Mouse (Mus musculus): ENCODE measurements around the gene Thbd. TPM values are rescaled to one million over a fixed set of nuclear protein-coding genes. Genes with fewer than 3 reads are reported as not detected.

Gene Thbd
- total and polyA plus RNA-seq, 3 experiments: not detected

DNA sequence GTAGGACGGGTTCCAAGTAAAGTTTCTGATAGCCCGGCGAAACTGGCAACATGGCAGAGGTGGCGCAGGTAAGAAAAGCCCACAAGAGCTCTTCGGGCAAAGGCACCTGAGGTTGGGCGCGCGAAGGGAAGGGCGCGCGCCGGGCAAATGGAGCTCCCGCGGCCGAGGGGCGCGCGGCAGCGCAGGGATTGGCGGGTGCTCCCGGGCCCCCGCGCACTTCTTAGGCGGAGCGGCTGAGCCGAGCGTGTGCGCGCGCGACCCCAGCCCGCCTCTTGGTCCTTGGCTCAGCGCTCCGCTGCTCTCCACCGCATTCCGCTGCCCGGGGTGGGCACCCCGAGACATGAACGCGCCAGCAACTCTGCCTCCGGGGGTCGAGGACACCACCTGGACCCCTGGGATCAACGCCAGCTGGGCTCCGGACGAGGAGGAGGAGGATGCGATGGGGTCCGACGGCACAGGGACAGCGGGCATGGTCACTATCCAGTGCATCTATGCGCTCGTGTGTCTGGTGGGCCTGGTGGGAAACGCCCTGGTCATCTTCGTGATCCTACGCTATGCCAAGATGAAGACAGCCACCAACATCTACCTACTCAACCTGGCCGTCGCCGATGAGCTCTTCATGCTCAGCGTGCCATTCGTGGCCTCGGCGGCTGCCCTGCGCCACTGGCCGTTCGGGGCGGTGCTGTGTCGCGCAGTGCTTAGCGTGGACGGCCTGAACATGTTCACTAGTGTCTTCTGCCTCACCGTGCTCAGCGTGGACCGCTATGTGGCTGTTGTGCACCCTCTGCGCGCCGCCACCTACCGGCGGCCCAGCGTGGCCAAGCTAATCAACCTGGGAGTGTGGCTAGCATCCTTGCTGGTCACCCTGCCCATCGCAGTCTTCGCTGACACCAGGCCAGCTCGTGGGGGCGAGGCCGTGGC, 12.6 kb downstream of the Thbd start, which contains the start of gene Sstr4:
TSS of gene Sstr4 (plus strand) at position 214 of the 921 bp plus-strand sequence.
- peaks cover 5% of the 10 kb centered on the region for H3K9me3 ChIP-seq (replicated peaks; ENCODE audit: low read length)
- no peak within 1 kb of the TSS for H3K4me3 ChIP-seq (replicated peaks in 1 of 3; ENCODE audit: low read depth in 2 of 3, low read length in 2 of 3, poor library complexity in 1 of 3)
- DNase-seq (ENCODE audit: extremely low read depth): no peak
- no peak for TF ChIP-seq MAX (IDR thresholded peaks at IDR 0.05; ENCODE audit: low read length)
- TF ChIP-seq PAX5 (IDR thresholded peaks at IDR 0.05; ENCODE audit: low read length): no peak
- no peak for TF ChIP-seq JUN (IDR thresholded peaks at IDR 0.05; ENCODE audit: insufficient read depth, low read depth, low read length)
- TF ChIP-seq RAD21 (IDR thresholded peaks at IDR 0.05; ENCODE audit: low read depth, low read length): no peak
- TF ChIP-seq E2F4 (IDR thresholded peaks at IDR 0.05; ENCODE audit: insufficient replicate concordance, low read depth, low read length): no peak
- TF ChIP-seq MEF2A (IDR thresholded peaks at IDR 0.05; ENCODE audit: borderline replicate concordance, low read depth, low read length): no peak
- no peak for TF ChIP-seq USF2 (conservative IDR thresholded peaks at IDR 0.05; ENCODE audit: low read depth, low read length)
- no peak for TF ChIP-seq TBP (conservative IDR thresholded peaks at IDR 0.05; ENCODE audit: low read depth, low read length)
- TF ChIP-seq TCF12 (IDR thresholded peaks at IDR 0.05; ENCODE audit: low read depth, low read length): no peak
- TF ChIP-seq POLR2A (IDR thresholded peaks at IDR 0.05; ENCODE audit: low read depth, low read length): no peak
- H3K4me1 ChIP-seq (ENCODE audit: control insufficient read depth in 1 of 2, insufficient read depth in 2 of 2): peaks cover 2 to 12% of the 10 kb centered on the region in 2 experiments; a peak in 3 of 4 replicates
- H3K36me3 ChIP-seq (replicated peaks in 1 of 2; ENCODE audit: control insufficient read depth in 1 of 2, insufficient read depth in 1 of 2, low read length in 1 of 2): no peaks in the 10 kb centered on the region
- in situ Hi-C loops (cut with MboI; ENCODE audit: low pct_ligation_motif_present, low pct_unique_long_range_greater_than_20kb, low sequenced_read_pairs) (loop anchor here (25.0 kb wide), 1 partner anchor 267 kb away; the partner anchor contains the start of gene Nxt1), dilution Hi-C loops (cut with MboI; ENCODE audit: extremely low pct_ligation_motif_present, extremely low pct_unique_long_range_greater_than_20kb, low sequenced_read_pairs) (no loop called here)
- no peak within 1 kb of the TSS for H3K9ac ChIP-seq (ENCODE audit: insufficient read depth, low read depth)
- no peaks in the 10 kb centered on the region for H3K27me3 ChIP-seq (replicated peaks)
- H3K27ac ChIP-seq (ENCODE audit: insufficient read depth, low read depth): no peak within 1 kb of the TSS
- no peaks in the 10 kb centered on the region for H3K79me2 ChIP-seq (replicated peaks; ENCODE audit: control insufficient read depth, extremely low read depth, insufficient read depth, poor library complexity, severe bottlenecking)
- H3K4me2 ChIP-seq (ENCODE audit: insufficient read depth, low read depth, poor library complexity, severe bottlenecking): no peak within 1 kb of the TSS

DNA sequence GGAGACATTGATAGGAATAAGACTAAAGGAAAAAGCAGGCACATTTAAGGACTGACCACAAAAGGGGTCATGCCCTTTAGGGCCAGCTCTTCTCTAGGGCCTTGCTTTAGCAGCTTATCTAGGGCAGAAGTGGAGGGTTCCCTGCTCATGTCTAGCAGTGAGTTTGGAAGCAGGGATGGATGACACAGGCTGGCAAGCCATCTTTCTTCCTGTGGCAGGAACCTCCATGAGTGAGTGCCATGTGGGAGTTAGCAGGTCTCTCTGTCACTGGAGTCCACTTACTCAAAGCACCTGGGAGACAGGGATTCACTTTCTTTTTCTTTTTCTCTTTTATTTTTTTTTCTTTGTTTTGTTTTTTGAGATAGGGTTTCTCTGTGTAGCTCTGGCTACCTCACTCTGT, 14.1 kb downstream of the Thbd start:
- H3K9ac ChIP-seq (ENCODE audit: insufficient read depth, low read depth): no peak overlapping the region
- H3K27ac ChIP-seq (ENCODE audit: insufficient read depth, low read depth): no peak overlapping the region
- DNase-seq (ENCODE audit: extremely low read depth): no peak
- no peak overlapping the region for H3K4me2 ChIP-seq (ENCODE audit: insufficient read depth, low read depth, poor library complexity, severe bottlenecking)
- no peak overlapping the region for H3K4me3 ChIP-seq (replicated peaks in 1 of 3; ENCODE audit: low read depth in 2 of 3, low read length in 2 of 3, poor library complexity in 1 of 3)
- in situ Hi-C loops (cut with MboI; ENCODE audit: low pct_ligation_motif_present, low pct_unique_long_range_greater_than_20kb, low sequenced_read_pairs): loop anchor here (25.0 kb wide), 1 partner anchor 268 kb away; the partner anchor contains the start of gene Nxt1
- TF ChIP-seq MAFK (IDR thresholded peaks at IDR 0.05; ENCODE audit: insufficient replicate concordance, low read length) (no peak), MYC (IDR thresholded peaks at IDR 0.05; ENCODE audit: low read depth, low read length) (no peak), KAT2A (IDR thresholded peaks at IDR 0.05; ENCODE audit: insufficient replicate concordance, low read length) (no peak), CHD2 (IDR thresholded peaks at IDR 0.05; ENCODE audit: low read length) (no peak), MAX (IDR thresholded peaks at IDR 0.05; ENCODE audit: low read length) (no peak), ZKSCAN1 (IDR thresholded peaks at IDR 0.05; ENCODE audit: borderline replicate concordance, low read depth, low read length) (no peak), RCOR1 (conservative IDR thresholded peaks at IDR 0.05; ENCODE audit: low read depth, low read length) (no peak), ETS1 (conservative IDR thresholded peaks at IDR 0.05; ENCODE audit: low read depth, low read length) (no peak), PAX5 (IDR thresholded peaks at IDR 0.05; ENCODE audit: low read length) (no peak)
- H3K79me2 ChIP-seq (replicated peaks; ENCODE audit: control insufficient read depth, extremely low read depth, insufficient read depth, poor library complexity, severe bottlenecking): no peaks in the 10 kb centered on the region
- no peaks in the 10 kb centered on the region for H3K36me3 ChIP-seq (replicated peaks in 1 of 2; ENCODE audit: control insufficient read depth in 1 of 2, insufficient read depth in 1 of 2, low read length in 1 of 2)
- peaks cover 5% of the 10 kb centered on the region for H3K9me3 ChIP-seq (replicated peaks; ENCODE audit: low read length)
- peaks cover 2 to 12% of the 10 kb centered on the region in 2 experiments; a peak in 3 of 4 replicates for H3K4me1 ChIP-seq (ENCODE audit: control insufficient read depth in 1 of 2, insufficient read depth in 2 of 2)
- dilution Hi-C loops (cut with MboI; ENCODE audit: extremely low pct_ligation_motif_present, extremely low pct_unique_long_range_greater_than_20kb, low sequenced_read_pairs): no loop called here
- H3K27me3 ChIP-seq (replicated peaks): no peaks in the 10 kb centered on the region

Measured in CH12.LX (cell line).